ENCODE assay signal across 8 mouse cellular contexts in the genomic region with DNA sequence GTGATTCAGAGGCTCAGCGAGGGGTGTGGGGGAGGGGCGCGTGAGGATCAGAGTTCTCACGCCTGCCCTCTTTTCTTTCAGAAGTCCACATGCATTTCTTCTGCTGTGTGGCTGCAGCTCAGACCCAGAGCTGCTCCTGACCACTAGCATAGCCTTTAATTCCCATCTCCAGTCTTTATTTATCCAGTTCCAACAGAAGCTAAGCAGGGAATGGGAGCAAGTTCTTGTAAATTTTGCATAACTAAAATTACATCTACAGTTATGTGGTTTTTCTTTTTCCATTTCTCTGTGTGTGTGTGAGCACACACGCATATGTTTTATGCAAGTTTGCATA. TPM values are rescaled to one million over a fixed set of nuclear protein-coding genes. Genes with fewer than 3 reads are reported as not detected.
A peak's percentile ranks its signal among the peaks of the same experiment; 100 is the strongest.
DNase-seq lines count a peak whose midpoint lies in the region; ATAC-seq and TF ChIP-seq lines count a peak whose summit lies in the region.

No protein-coding gene starts in this region.

- H3K36me3 ChIP-seq in heart, embryonic 13.5 days: no peaks in the 10 kb centered on the region
- no peaks in the 10 kb centered on the region for H3K36me3 ChIP-seq in hindbrain, embryonic 12.5 days
- no peaks in the 10 kb centered on the region for H3K36me3 ChIP-seq in liver, postnatal 0 days (replicated peaks; ENCODE audit: insufficient read depth, low read length)

- intact Hi-C loops in heart, postnatal 25 days (cut with DNase I): no loop called here

- H3K27me3 ChIP-seq in heart, embryonic 13.5 days (replicated peaks): no peaks in the 10 kb centered on the region
- H3K27me3 ChIP-seq in hindbrain, embryonic 12.5 days: no peaks in the 10 kb centered on the region
- no peaks in the 10 kb centered on the region for H3K27me3 ChIP-seq in liver, postnatal 0 days (ENCODE audit: insufficient read depth, low read length)

- ATAC-seq in heart, embryonic 13.5 days (ENCODE audit: extremely low read depth, insufficient number of reproducible peaks, low FRiP score, low TSS enrichment): no peak
- ATAC-seq in hindbrain, embryonic 12.5 days (ENCODE audit: low FRiP score): no peak
- ATAC-seq in liver, postnatal 0 days: no peak

- no peak for TF ChIP-seq POLR2A in bone marrow macrophage, adult 2 months (IDR thresholded peaks at IDR 0.05; ENCODE audit: borderline replicate concordance, low read depth, low read length)

- peak overlapping the region; percentile 58; the same call in 1 of the 2 replicates for H3K9ac ChIP-seq in heart, embryonic 13.5 days
- H3K9ac ChIP-seq in hindbrain, embryonic 12.5 days: no peak overlapping the region
- no peak overlapping the region for H3K9ac ChIP-seq in liver, postnatal 0 days (replicated peaks)

- peak overlapping the region; percentile 63 for H3K4me2 ChIP-seq in heart, embryonic 13.5 days
- H3K4me2 ChIP-seq in hindbrain, embryonic 12.5 days (replicated peaks): peak overlapping the region; percentile 44
- peak overlapping the region; percentile 49 for H3K4me2 ChIP-seq in liver, postnatal 0 days (ENCODE audit: low read depth, low read length)

- WGBS in heart, embryonic 13.5 days: 18% methylated on average over 5 of the region's 5 CpGs
- WGBS in hindbrain, embryonic 12.5 days: 17% methylated on average over 5 of the region's 5 CpGs
- WGBS in liver, postnatal 0 days (ENCODE audit: insufficient replicate concordance): 19% methylated on average over 5 of the region's 5 CpGs

- peak overlapping the region; percentile 41 for H3K4me3 ChIP-seq in heart, embryonic 13.5 days
- H3K4me3 ChIP-seq in bone marrow macrophage, adult 2 months (ENCODE audit: insufficient read depth, low read length): peak overlapping the region; percentile 54; the same call in 1 of the 2 replicates
- H3K4me3 ChIP-seq in hindbrain, embryonic 12.5 days: 0 out of 2 replicates have a peak overlapping the region, but pooled peaks have one; percentile 8
- peak overlapping the region; percentile 26; the same call in 1 of the 2 replicates for H3K4me3 ChIP-seq in liver, postnatal 0 days (ENCODE audit: low read depth, low read length)

- no peak for TF ChIP-seq CTCF in bone marrow macrophage, adult 2 months (IDR thresholded peaks at IDR 0.05; ENCODE audit: low read depth, low read length)
- TF ChIP-seq CTCF in liver, postnatal 0 days (IDR thresholded peaks at IDR 0.05; ENCODE audit: low read depth): no peak

- H3K27ac ChIP-seq in heart, embryonic 13.5 days (replicated peaks): no peak overlapping the region
- H3K27ac ChIP-seq in bone marrow macrophage, adult 2 months (ENCODE audit: insufficient read depth, low read depth, low read length): no peak overlapping the region
- no peak overlapping the region for H3K27ac ChIP-seq in hindbrain, embryonic 12.5 days
- H3K27ac ChIP-seq in liver, postnatal 0 days (ENCODE audit: low read depth): no peak overlapping the region

- peaks cover 6% of the 10 kb centered on the region; the same call in 1 of the 2 replicates for H3K9me3 ChIP-seq in heart, embryonic 13.5 days
- H3K9me3 ChIP-seq in hindbrain, embryonic 12.5 days (replicated peaks): peaks cover 8% of the 10 kb centered on the region; the same call in 1 of the 2 replicates
- peaks cover 5% of the 10 kb centered on the region; the same call in 1 of the 2 replicates for H3K9me3 ChIP-seq in liver, postnatal 0 days (ENCODE audit: low read length)

- H3K4me1 ChIP-seq in heart, embryonic 13.5 days: peaks cover 23% of the 10 kb centered on the region
- peaks cover 3% of the 10 kb centered on the region for H3K4me1 ChIP-seq in bone marrow macrophage, adult 2 months (ENCODE audit: control insufficient read depth, insufficient read depth, low read length)
- peaks cover 12% of the 10 kb centered on the region for H3K4me1 ChIP-seq in hindbrain, embryonic 12.5 days
- H3K4me1 ChIP-seq in liver, postnatal 0 days (ENCODE audit: insufficient read depth): 0 out of 2 replicates have a peak, but pooled peaks cover 3% of the 10 kb centered on the region

- TF ChIP-seq EP300 in liver, postnatal 0 days (IDR thresholded peaks at IDR 0.05; ENCODE audit: low read depth): no peak

- no peak for DNase-seq in heart, postnatal 25 days (ENCODE audit: low spot score)
- DNase-seq in liver, postnatal 0 days: no peak
- no peak for DNase-seq in urinary bladder, adult 18-20 months (ENCODE audit: low spot score in 2 of 2)
- DNase-seq in layer of hippocampus, adult 18-20 months (ENCODE audit: low spot score in 2 of 2): no peak
- no peak for DNase-seq in cerebellum, postnatal 14 days

RNA-seq across cellular contexts. Expression of a gene that starts 26.0 kb away (rescaled TPM):
- polyA plus RNA-seq in heart, embryonic 13.5 days (2015; fragmentation: Nextera tagmentation; extraction: Ambion mirVana): 2.5 and 2.8 TPM in 2 replicates
- 1 to 10 TPM; 5.5 to 5.9 TPM for total RNA-seq in heart, postnatal 25 days (2021)
- polyA plus RNA-seq in bone marrow macrophage, adult 2 months (2012; ENCODE audit: insufficient read depth, insufficient read length, missing spikeins): 1.3 and 2.4 TPM in 2 replicates
- polyA plus RNA-seq in hindbrain, embryonic 12.5 days (2016; fragmentation: Nextera tagmentation; extraction: Ambion mirVana): 6.7 and 7.3 TPM in 2 replicates
- polyA plus RNA-seq in liver, postnatal 0 days (2015; fragmentation: Nextera tagmentation; extraction: Ambion mirVana): 0.51 TPM in 2 replicates
- 1 to 10 TPM; 3.4 to 4.7 TPM for total RNA-seq in layer of hippocampus, adult 18-20 months (2021)
